Mouse (Mus musculus) ES-E14 (cell line): ENCODE results near the gene Fcrl1.

Experiments used
- HCFC1 ChIP-seq: IDR thresholded peaks from 2 replicates; pipeline ENCODE4 v1.6.1; 2012; ENCODE audit warnings: low read length, inconsistent platforms, borderline replicate concordance; ENCODE audit not compliant: insufficient read depth
- MAFK ChIP-seq: IDR thresholded peaks from 2 replicates; pipeline ENCODE4 v1.6.1; 2014; ENCODE audit warnings: mild to moderate bottlenecking, low read depth, low read length, inconsistent platforms; ENCODE audit not compliant: insufficient read depth

- TF ChIP-seq MAFK (no peak), HCFC1 (no peak)
Measured at GRCm38 (mm10) chr3:87399906-87400305, 23.7 kb downstream of the Fcrl1 start.
